Mouse (Mus musculus) embryonic fibroblast, embryonic 13.5 days (primary cell): ENCODE measurements at regions not wholly inside any gene's neighbourhood (a gene's known extent, or its start where the extent isn't known, plus 50 kb on each side); places are given as distances from the start of the nearest gene placed in this dataset.

Experiments
- CTCF ChIP-seq: IDR thresholded peaks from 2 replicates; pipeline ENCODE4 v1.5.1; 2011; ENCODE audit warnings: mild to moderate bottlenecking, control low read depth, low read length, moderate library complexity, borderline replicate concordance; ENCODE audit not compliant: insufficient read depth
- POLR2A ChIP-seq: IDR thresholded peaks from 2 replicates; pipeline ENCODE4 v1.6.1; 2011; ENCODE audit warnings: low read depth, mild to moderate bottlenecking, control low read depth, low read length, moderate library complexity

- no peak for TF ChIP-seq POLR2A
- TF ChIP-seq CTCF: no peak
These were observed 81.8 kb downstream of the Dact1 start for GRCm38 (mm10) chr12:71391481-71391880.
